Mouse (Mus musculus): ENCODE measurements around the gene Plb1.

Gene Plb1

GRCm38 (mm10) chr5:32392281-32392680, 159.8 kb downstream of the Plb1 start:
- DNase-seq (ENCODE audit: low read depth, low spot score): no peak

- no peak for DNase-seq (ENCODE audit: low read depth, low spot score)
Observed at GRCm38 (mm10) chr5:32394586-32394985, 162.1 kb downstream of the Plb1 start.

DNA sequence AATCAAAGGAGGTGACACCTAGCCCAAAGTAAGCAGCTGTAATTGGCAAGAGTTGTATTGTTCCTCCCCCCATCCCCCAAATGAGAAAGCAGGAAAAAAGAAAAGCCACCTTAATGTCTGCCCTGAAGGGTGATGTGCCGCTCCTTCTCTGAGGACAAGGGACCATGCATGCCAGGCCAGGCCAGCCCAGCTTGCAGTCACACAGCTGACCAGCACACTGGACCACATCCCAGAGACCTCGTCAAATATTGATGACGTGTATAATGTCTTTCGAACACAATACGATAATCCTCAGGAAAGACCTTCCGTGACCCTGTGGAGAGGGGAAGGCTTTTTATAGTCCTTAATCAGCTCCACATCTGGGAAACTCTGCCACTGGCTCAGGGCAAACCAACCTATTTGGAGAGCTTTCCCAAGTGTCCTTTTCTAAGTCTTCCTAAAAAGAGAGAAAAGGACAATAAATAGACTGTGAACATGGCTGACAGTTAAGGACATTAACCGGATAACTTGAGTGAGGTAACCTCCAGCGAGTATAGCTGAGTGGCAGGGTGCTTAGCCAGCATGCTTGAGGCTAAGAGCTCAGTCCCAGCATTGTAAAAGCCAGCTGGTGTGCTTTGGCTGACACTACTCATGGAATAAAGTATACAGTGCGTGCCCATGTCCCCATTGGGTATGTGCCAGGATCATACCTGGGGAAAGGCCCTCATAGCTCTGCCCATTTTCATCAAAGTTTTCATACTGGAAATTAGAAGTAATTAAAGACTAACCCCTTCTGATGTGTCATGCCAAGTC, 162.8 kb downstream of the Plb1 start:
- DNase-seq (ENCODE audit: low read depth, low spot score): no peak

GRCm38 (mm10) chr5:32397719-32398118, 165.2 kb downstream of the Plb1 start:
- peak; percentile 53 for DNase-seq (ENCODE audit: low read depth, low spot score)

- DNase-seq (ENCODE audit: low read depth, low spot score): no peak
Observed at GRCm38 (mm10) chr5:32400926-32401325, 168.4 kb downstream of the Plb1 start.

DNA sequence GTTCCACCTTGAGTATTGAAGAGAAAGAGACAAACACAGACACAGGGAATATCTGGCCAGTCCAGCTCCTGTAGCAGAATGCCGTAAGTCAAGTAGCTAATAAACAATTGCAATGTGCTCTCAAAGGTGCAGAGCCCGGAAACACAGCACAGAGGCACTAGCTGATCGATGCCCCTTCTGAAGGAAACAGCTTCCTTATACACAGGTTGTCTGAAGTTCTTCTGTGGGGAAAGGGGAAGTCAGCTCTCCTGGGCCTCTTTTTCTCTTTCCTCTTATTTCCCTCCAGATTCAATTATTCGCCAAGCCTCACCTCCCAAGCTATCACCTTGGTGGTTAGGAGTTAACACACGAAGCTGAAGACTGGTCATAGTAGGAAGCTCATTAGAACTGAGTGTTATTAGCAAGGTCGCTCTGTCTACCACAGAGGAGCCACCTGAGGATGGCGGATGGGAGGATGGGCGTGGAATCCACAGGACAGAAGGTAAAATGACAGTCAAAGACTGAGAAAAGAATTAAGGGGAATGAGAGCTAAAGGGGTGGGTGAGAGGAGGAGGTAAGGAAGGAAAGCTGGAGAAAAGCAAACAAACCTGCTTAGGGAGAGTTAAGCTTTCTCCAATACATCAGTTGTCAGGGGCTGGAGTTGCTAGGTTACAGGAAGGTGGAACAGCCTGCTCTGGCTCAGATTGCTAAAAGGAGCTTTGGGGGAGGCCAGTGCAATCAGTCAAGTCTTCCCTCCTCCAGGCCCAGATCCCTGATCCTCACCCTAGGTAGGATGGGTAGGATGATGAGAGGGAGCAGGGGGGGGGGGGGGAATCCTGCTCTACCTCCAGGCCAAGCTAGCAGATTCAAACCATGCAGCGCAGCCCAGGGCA, 170.8 kb downstream of the Plb1 start:
- no peak for DNase-seq (ENCODE audit: low read depth, low spot score)

- no peak for DNase-seq (ENCODE audit: low read depth, low spot score)
Observed at GRCm38 (mm10) chr5:32405199-32405855, 172.8 kb downstream of the Plb1 start.

DNA sequence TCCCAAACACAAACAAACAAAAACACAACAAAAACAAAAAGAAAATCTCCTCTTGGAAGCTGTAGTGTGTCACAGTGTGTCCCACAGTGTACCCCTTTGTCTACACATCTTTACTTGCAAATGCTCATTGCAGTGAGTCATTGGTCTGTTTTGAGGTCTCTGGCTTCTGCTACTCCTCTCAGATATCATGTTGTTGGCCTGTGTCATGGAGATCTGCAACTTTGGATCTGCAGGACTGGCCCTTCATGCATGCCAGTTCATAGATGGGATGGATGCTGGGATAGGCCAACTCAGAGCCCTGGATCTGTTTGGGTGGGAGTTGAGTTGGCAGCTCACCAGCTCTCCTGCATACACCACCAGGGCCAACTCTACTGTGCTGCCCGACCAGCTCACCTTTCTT, 176.3 kb downstream of the Plb1 start:
- no peak for DNase-seq (ENCODE audit: low read depth, low spot score)

- no peak for DNase-seq (ENCODE audit: low read depth, low spot score)
Observed at GRCm38 (mm10) chr5:32409747-32410146, 177.2 kb downstream of the Plb1 start.

DNA sequence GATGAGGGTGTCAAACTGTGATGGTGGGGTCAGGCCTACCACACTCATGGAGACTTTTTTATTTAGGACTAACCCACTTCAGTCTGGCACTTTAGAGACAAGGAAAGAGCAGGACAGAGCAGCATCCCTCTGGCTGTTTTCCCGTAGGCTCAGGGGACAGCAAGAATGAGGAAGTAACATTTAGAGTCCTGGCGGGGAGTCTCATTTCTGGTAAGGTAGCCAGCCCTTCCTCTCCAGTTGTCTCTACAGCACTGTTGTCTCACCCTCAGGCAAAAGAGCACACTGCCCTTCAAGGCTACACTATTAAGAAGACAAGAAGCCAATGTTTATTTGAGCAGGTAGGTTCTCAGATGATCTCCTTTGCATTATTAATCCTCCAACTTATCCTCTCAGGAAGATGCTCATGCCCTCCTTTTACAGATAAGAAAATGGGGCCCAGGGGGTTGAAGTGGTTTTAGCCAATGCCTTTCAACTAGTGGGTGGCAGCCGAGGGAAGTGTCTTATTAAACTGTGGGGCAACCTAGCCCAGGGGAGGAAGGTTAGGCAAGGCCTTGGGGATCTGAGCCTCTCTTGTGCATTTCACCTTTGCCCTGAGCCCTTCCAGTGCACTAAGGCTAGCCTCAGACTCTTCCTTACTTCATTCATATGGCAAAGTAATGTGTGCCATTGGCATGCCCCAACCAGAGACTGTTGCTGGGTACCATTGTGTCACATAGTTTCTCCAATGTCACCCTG, 178.6 kb downstream of the Plb1 start:
- DNase-seq (ENCODE audit: low read depth, low spot score): peak; percentile 44

GRCm38 (mm10) chr5:32412186-32412950, 179.9 kb downstream of the Plb1 start:
- DNase-seq (ENCODE audit: low read depth, low spot score): peak; percentile 18

DNA sequence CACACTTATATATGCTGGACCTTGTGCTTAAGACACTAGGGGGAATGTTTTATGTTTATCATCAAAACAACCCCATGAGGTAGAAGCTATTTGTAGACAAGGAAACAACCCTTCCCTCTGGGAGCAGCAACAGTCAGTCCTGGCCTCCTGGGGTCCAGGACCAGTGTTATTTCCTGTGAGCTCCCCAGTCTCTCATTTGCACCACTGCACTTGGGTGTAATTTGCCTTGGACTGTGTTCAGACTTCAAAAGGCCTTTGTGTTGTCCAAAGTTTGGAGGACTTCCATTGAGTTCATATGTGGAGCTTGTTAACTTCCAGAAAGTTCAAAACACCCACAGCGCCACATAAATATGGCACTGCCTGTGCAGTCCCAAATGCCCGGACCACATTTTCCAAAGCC, 180.6 kb downstream of the Plb1 start:
- no peak for DNase-seq (ENCODE audit: low read depth, low spot score)

DNA sequence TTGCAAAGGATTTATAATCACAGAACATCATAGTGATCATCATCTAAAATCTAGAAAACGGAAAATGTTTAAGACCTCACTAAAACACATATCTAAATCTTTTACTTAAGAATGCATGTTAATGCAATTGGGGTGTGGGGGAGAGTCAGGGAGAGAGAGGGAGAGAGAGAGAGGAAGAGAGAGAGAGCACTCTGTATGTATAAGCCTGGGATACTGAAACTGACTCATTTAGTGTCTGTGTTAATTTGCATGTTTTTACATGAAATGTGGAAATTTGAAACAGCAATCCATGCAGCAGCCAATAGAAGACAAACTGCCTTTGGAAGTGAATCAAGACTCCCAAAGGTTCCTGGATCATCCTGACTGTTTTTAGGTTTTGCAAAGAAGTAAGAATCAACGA, 181.1 kb downstream of the Plb1 start:
- DNase-seq (ENCODE audit: low read depth, low spot score): no peak

- no peak for DNase-seq (ENCODE audit: low read depth, low spot score)
Observed at GRCm38 (mm10) chr5:32414461-32414985, 182.0 kb downstream of the Plb1 start.

GRCm38 (mm10) chr5:32415554-32415953, 183.0 kb downstream of the Plb1 start:
- DNase-seq (ENCODE audit: low read depth, low spot score): no peak
